Mouse (Mus musculus) cerebellum, postnatal 14 days (tissue): ENCODE data around the gene Lexm.
A peak's percentile ranks its signal among the peaks of the same experiment; 100 is the strongest.

Experiments used
- DNase-seq, 2 experiments: peaks; one replicate each; pipeline ENCODE4 v3.0.0; 2021; ENCODE audit warnings: mixed read lengths in 2 of 2

Gene Lexm

DNA sequence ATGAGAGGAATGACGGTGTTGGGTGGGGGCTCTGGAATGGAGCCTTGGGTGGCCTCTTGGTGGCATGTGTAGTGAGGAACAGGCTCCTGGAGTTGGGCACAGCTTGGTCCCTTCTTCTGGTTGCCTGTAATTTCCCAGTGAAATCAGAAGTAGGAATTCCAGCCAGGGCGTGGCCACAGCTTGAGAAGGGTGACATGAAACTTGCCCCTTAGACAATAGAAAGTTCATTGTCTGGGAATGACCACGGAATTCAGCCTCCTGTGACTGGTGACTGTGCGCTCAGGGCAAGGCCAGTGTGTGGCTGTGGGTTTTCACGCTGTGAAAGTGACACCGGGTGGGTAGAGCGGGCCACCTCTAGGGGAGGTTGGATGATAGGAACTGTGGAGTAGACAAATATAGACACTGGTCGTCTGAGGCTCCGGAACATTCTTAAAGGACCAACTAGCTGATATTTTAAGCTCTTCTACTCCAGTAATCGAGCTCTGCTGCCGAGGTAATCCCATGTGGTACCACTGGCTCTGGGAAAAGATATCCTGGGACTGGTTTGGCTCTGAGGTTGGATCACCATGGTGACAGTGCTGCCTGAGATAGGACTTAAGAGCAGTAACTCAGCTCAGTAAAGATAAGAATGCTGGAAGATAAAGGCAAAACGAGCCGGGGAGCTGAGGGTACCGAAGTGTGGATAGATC is 35.7 kb downstream of the Lexm start:
- no peak for DNase-seq

- DNase-seq = no peak
Measured at GRCm38 (mm10) chr4:106577511-106577910, 39.5 kb downstream of the Lexm start.

DNA sequence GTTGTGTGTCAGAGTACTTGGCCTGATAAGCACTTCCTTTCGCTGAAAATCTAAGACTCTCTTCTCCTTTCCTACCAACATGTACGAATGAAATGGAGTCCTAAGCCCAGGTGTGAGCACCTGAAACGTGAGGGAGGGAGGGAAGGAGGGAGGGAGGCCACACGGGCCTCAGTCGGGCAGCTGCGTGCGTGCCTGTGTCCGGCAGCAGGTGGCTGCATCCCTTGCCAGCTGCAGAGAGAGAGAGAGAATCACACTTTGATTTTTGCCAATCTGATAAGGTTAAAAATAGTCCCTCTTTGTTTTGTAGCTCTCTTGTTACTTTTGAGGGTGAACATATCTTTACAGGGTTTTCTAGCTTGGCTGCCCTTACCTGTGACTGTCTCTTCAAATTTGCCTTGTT is 42.0 kb downstream of the Lexm start:
- no peak for DNase-seq

DNA sequence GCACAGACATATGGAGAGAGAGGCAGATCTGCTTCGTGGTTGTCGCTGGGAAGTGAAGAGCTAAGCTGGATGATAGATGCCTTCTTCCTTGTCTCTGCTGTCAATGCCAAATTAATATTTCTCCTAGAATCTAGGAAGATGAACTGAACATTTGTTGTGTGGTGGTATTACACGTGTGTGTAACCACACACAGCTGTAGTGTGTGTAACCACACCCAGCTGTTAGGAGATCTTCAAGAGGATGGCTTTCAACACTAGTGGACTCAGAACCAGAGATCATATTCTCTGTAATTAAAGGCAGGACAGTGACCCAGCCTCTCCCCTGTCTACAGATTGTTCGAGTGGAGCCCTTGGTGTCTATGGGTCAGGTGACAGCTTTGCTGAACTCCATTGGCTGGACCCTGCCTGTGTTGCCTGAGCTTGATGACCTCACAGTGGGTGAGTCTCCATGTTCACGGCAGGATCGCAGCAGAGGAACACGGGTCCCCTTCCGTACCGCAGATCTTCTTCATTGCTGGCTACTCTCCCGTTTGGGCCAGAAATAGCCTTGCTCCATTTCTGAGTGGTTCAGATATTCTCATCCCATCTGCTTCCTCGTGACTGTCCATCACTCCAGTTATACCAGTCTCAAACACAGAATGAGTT is 45.8 kb downstream of the Lexm start:
- peak; percentile 51 to 55 for DNase-seq

- no peak for DNase-seq
Measured at GRCm38 (mm10) chr4:106569680-106570079, 47.4 kb downstream of the Lexm start.

- no peak for DNase-seq
Measured at GRCm38 (mm10) chr4:106564161-106564560, 52.9 kb downstream of the Lexm start.

DNA sequence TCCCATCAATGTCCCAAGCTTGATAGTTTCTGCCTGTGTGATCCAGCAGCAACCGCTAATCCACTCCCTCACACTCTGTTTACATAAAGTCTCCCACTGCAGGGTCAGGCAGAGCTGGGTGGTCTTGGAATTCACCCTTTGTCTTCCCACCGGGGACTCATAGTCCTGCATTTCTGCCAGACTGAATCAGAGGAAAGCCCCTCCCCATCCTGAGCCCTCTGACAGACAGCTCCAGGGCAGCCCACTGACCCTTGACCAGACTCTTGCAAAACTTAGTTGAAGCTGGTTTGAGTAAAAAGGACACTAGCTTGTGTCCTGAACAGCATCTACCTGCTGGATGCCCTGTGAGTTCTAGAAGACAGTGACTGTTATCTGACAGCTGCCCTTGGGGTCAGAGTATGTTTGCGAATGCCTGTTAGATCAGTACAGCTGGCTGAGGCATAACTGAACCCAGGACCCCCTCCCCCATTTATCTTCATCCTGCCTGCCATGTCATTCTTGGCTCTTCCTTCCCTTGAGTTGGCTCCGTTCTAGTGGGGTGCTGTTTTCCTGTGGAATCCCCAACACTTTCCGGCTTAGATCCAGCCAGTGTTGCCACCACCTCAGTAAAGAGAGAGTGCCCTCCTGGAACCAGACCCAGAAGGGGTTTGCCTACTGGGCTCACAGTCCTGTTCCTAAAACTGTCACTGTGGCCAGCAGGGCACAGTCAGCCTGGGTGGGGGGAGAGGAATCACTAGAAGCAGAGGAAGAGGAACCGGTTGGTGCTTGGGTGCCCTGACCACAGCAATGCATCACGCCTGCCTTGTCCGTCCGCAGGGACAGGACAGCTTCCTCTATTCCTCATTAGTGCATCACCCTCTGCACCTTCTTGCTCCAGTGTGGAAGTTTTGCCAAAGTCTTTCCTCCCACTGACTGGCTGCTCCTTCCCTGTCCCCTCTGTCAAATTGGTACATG is 53.9 kb downstream of the Lexm start:
- no peak for DNase-seq

- DNase-seq = no peak
Measured at GRCm38 (mm10) chr4:106562006-106562405, 55.0 kb downstream of the Lexm start.

DNA sequence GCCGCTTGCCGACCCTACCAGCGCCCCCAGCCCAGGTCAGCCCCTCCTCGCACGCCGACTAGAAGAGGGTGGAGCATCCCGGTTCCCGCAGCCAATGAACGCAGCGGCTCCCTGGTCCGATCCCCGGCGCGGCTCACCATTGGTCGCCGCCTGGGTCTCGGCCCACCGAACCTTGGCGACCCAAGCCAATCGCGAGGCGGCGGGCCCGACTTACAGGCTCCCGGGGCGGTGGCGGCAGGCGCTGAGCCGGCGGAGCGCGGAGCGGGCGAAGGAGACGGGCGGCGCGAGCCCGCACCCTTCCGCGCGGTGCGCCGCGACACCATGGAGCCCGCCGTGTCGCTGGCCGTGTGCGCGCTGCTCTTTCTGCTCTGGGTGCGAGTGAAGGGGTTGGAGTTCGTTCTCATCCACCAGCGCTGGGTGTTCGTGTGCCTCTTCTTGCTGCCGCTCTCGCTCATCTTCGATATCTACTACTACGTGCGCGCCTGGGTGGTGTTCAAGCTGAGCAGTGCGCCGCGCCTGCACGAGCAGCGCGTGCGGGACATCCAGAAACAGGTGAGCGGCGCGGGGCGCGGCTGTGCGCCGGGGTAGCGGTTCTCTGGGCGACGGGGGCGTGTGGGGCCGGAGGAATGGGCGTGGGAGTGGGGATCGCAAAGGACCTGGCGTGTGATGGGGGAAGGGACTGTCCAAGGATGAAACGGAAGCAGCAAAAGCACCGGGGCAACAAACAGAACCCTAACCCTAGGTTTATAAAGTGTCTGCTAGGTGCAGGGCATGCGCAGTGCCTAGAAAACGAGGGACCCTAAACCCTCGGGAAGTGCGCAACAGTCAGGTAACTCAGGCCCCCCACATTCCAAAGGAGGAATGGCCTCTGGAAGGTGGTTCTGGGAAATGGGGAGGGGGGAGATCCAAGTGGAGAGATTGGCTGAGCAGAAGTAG is 55.9 kb downstream of the Lexm start, which contains the start of gene Dhcr24:
TSS of gene Dhcr24 (plus strand) at position 193 of the 936 bp plus-strand sequence.
- DNase-seq = peak; percentile 94 to 96

DNA sequence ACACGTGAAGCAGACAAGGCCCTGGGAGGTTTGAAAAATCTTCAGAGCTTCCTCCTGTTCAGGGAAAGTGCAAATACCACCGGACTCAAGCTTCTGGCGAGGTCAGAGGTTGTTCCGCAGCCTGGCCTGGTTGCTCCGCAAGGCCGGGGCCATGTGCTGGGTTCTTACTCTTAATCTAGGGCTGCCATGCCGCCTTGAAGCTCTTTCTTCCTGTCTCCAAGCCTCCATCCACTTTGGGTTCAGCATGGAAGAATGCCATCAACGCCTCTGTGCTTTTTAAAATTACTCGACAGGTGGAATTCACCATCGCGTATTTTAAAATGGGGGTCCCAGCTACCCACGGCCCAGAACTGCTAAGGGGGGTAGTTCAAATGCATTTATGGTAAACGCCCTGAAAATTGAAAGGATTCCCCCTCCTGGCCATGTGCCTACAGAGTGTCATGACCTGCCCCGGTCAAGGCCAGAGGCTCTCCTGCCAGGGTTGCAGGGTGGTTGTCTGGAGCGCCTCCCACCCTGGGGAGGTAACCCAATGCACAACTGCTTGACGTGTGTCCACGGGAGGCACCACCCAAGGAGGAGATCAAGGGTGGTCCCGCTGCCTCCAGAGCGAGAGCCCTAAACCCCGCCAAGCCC is 56.7 kb downstream of the Lexm start:
- no peak for DNase-seq

- peak in 1 of 2 experiments; percentile 30 for DNase-seq
Measured at GRCm38 (mm10) chr4:106559343-106560212, 57.5 kb downstream of the Lexm start.

GRCm38 (mm10) chr4:106557978-106558377 is 59.1 kb downstream of the Lexm start:
- DNase-seq = no peak

DNA sequence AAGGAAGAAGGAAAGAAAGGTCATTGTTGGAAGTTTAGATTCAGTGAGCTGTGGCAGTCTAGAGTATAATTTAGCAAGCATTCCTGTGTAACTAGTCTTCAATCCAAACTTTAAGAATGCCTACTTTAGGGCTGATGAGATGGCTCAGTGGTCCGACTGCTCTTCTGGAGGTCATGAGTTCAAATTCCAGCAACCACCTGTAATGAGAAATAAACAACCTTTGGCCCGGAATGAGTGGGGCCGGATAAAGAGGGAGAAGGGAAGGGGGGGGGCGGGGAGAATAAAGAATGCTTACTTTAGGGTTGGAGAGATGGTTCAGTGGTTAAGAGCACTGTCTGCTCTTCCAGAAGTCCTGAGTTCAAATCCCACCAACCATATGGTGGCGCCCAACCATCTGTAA is 59.8 kb downstream of the Lexm start:
- DNase-seq = no peak

GRCm38 (mm10) chr4:106550516-106551166 is 66.4 kb downstream of the Lexm start:
- DNase-seq = no peak

GRCm38 (mm10) chr4:106548113-106548512 is 68.9 kb downstream of the Lexm start:
- no peak for DNase-seq

- DNase-seq = no peak
Measured at GRCm38 (mm10) chr4:106546896-106547295, 70.1 kb downstream of the Lexm start.

- no peak for DNase-seq
Measured at GRCm38 (mm10) chr4:106545817-106546373, 71.1 kb downstream of the Lexm start.

DNA sequence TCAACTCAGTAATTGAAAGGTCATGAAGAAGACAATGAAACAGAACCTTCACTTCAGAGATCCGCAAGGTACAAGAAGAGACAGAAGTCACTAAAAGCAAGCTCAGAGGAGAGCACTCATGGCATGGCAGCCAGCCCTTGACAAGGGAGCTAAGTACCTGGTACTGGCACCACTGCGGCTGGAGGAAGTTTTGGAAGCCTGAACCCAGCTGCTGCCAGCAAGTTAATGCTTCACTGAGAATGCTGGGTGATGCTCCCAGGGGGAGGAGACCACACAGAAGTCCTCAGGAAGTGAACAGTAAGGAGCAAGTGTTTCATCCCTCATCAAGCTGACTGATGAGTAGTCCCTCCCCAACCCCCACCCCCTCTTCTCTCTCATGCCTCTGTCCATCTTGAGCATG is 74.8 kb downstream of the Lexm start:
- no peak for DNase-seq

- no peak for DNase-seq
Measured at GRCm38 (mm10) chr4:106541491-106541890, 75.5 kb downstream of the Lexm start.
